Mouse (Mus musculus): ENCODE measurements around the gene Zfp839.

Zfp839 gene

DNA sequence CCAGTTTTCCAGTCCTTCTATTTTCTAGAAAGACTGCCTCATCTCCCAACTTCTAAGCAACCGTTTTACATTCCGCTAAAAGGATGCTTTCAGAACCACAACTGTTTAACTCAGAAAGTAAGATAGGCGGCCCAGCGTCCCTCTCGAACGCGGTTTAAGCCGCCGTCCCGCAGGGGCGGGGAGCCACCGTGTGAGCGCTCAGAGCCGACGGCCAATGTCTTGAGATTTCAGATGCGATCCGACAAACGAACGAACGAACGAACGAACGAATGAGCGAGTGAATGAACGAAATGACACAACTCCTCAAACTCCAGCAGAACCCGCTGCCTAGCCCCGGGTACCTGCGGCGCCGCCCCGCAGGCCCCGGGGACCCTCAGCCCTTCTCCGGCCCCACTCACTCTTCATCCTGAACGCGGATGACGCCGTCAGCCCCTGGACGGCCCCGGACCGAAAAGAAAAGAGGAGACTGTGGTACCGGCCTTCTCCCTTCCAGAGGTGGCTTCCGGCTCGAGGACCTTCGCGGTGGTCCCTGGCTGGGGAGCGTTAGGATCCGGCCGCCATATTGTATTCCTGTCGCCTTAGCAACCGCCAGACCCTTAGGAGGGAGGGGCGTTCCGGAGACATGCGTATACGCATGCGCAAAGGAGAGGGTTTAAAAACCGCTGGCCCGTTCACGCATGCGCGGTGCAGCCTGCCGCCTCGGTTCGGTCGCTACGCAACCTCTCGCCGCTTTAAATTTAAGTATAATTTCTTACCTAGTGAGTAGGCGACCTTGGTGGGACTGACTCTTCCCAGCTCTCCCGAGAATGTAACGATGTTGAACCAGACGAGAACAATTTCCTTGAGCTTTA lies 9.5 kb upstream of the Zfp839 start, which contains the start of gene Mok:
Gene Mok (minus strand): TSS at position 592 of the 851 bp plus-strand sequence.
- under 1% methylated on average over 71 of the region's 71 CpGs for WGBS

DNA sequence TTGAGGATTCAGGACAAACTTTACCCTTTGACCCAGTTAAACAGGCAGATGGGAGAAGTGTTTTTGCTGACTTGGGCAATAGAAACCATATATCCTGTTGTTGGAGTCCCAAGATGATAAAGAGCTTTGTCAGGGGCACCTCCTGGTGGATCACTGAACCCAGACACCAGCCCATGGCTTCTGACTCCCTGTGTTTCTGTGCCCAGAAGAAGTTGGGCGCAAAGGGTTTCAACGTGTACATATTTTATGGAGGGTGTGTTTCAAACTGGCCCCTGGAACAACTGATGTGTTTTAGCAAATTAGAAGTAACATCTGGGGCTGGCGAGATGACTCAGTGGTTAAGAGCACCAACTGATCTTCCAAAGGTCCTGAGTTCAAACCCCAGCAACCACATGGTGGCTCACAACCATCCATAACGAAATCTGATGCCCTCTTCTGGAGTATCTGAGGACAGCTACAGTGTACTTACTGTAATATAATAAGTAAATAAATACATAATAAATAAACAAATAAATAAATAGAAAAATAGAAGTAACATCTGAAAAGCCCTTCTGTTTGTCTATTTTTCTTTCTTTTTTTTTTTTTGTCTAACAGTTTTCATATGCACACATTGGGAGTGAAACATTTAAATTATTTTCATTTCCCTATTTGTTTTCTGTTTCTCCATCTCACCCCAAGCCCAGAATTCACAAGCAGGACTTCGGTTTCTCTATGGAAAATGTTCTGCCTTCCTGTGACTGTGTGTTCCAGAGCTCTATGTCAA lies 8.1 kb upstream of the Zfp839 start:
- 71% methylated on average over 5 of the region's 5 CpGs for WGBS

DNA sequence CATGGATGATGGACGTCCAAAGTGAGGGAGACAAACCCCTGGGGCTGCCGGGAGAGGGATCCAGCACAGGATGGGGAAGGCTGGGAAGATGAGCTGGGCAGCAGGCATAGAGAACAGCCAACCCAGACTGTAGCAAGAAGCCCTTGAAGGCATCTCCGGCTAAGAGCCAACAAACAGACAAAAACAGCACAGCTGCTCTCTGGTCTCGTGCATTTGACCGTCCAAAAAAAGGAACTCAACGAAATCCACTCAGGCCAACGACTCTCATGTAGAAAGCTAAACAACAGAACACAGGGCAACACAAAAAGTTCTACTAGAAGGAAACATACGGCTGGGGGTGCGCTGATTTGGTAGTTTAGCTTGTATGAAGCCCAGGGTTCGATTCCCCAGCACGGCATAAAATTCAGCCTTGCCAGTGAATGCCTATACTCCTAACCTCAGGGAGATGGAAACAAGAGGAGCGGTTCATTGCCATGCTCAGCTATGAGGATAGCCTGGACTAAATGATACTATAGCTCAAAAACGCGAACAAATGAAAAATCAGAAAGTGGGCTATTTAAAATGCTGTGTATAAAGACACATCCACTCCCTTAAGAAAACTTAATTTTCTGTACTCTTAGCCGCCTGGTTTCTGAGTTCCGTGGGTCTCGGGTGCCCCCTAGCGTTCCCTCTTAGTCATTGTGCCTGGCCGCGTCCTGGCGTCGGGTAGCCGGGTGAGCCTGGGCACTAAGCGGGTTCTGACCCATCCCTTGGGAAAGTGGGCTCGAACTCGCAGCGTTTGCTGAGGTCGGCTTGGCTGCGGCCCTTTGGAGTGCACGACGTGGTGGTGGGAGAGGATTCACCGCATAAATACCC lies 6.6 kb upstream of the Zfp839 start:
- WGBS: 19% methylated on average over 32 of the region's 32 CpGs

DNA sequence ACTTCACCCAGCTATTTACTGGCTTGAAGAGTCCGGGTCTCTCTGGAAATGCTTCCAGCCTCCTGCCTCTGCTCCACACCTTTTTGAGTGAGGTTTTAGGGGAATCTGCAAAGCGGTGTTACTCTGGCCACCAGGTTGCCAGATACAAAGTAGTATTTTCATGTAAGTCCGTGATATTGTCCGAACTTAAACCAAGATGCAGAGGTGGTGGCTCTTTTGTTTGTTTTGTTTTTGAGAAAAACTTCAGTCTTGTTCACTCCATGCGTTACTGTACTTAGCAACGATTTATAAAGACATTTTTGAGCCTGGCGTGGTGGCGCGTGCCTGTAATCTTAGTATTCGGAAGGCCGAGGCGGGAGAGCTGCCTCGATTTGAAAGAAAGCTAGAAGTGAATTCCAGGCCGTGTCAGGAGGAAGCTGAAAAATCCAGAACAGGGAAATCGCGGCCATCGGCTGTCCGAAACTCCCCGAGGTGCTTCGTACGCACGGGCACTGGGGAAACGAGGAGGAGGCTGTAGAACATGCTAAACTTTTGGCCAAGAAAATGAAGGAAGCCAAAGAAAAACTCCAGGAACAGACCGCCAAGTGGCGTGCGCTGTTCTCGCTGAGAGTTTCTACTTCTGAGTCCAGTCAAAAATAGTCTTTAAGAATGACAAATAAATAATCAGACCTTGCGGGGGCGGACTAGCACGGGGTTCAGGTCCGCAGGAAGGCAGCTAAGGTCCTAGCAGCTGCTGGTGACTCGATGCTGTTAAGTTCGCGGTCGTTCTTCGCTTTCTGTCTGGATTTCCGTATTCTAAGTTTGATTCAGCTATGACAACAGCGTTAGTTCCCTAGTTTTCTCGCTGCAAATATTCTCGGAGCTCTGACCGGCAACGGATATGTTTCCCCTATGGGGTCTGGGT lies 5.6 kb upstream of the Zfp839 start:
- 3% methylated on average over 42 of the region's 42 CpGs for WGBS

DNA sequence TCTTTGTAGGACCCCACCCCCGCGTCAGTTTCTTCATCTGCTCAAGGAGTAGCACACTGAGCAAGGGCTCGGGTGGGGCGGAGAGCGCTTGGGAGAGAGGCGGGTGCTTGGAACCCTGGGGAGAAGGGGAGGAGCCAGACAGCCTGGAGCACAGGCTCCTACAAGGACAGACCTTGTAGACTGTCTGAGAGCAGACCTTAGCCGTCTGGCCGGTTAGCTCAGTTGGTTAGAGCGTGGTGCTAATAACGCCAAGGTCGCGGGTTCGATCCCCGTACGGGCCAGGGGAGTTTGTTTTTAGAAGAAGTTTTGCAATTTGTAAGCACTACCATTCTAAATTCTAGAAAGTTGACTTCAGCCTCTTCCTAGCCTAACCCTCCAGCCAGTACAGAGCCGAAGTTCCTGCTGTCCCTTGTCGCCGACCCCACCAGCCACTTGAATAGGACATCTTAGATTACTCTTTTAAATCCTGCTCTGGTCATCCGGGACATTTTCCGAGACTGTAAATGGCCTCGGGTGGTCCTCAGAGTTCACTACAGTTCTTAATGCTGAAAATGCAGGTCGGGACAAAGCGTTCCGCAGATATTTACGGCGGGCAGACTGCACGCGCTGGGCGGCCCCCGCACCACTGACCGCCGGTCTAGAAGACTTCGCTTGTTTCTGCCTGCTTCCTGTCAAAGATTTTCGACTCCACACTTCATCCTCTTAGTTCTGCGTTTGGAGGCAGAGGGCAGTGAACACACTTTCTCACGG lies 4.7 kb upstream of the Zfp839 start:
- WGBS: 1% methylated on average over 36 of the region's 36 CpGs

DNA sequence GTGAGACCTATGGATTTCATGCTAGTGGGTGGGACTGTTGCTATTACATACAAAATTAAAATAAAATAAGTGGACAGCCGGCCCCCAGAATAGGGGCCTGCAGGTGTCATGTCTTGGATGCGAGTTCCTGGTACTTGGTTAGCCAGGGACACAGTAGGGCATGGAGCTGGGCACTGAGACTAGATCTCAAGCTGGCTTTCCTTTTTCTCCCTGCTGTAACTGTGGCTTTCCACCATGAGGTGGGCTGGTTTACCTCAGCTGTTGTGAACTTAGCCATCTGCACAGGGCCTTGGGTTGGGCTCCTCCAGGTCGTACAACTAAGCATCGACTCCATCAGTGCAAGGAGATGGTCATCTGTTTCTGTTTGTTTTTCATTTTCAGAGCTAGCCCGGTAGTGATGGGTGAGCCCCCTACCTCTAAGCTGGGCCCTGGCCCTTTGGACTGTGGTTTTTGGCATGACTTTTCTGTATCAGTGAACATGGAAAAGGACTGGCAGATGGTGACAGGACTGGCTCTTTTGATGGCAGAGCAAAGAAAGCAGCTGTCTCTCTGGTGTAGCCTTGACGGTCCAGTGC lies 3.8 kb upstream of the Zfp839 start:
- WGBS: 74% methylated on average over 6 of the region's 6 CpGs

DNA sequence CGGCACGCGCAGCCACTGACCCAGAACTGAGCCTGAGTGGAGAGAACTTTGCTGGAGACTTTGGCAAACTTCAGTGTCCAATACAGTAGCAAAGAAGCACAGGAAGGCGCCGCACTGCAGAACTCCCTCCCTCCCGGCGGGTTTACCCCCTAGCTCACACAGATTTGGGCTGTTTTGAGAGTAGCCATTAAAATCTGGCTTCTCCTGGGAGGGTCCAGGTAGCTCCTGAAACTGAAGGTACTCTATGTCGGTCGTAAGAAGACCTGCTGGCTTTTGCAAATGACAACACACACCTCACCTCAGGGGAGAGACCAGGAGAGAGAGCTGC lies 840 bp downstream of the Zfp839 start:
- WGBS: 14% methylated on average over 9 of the region's 9 CpGs

DNA sequence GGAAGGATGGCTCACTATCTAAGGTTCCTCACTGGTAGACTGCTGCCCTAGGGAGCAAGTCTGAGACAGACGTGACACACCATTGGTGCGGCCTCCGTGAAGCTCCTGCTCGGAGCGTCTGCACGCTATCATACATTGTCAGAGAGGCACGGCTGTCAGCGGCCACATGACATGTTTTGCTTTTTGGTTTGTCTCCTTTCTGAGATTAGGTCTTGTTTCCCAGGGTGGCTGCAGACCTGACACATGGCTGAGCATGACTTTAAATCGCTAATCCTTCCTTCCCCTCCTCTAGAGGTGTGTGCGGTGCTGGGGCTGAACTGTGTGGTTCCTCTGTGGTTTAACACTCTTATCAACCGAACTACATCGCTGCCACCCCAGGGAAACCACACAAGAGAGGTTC lies 1.4 kb downstream of the Zfp839 start:
- 77% methylated on average over 12 of the region's 12 CpGs for WGBS

DNA sequence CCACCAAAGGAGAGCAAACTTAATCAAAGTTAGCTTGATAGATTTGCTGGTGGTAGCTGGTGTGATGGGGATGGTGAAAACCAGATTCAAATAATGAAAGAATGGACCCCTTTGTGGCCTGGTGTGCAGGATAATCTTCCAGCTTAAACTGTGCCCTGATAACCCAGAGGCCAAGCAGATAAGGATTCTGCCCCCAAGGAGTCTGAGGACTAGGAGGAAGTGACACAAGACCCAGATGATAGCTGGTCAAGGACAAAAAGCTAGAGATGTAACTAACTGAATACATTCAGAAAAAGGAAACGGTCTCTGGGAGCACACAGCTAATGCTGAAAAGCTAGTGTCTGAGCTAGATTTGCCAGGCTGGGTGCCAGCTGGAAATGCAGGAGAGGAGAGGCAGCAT lies 1.9 kb downstream of the Zfp839 start:
- WGBS: 75% methylated on average over 1 of the region's 1 CpGs

DNA sequence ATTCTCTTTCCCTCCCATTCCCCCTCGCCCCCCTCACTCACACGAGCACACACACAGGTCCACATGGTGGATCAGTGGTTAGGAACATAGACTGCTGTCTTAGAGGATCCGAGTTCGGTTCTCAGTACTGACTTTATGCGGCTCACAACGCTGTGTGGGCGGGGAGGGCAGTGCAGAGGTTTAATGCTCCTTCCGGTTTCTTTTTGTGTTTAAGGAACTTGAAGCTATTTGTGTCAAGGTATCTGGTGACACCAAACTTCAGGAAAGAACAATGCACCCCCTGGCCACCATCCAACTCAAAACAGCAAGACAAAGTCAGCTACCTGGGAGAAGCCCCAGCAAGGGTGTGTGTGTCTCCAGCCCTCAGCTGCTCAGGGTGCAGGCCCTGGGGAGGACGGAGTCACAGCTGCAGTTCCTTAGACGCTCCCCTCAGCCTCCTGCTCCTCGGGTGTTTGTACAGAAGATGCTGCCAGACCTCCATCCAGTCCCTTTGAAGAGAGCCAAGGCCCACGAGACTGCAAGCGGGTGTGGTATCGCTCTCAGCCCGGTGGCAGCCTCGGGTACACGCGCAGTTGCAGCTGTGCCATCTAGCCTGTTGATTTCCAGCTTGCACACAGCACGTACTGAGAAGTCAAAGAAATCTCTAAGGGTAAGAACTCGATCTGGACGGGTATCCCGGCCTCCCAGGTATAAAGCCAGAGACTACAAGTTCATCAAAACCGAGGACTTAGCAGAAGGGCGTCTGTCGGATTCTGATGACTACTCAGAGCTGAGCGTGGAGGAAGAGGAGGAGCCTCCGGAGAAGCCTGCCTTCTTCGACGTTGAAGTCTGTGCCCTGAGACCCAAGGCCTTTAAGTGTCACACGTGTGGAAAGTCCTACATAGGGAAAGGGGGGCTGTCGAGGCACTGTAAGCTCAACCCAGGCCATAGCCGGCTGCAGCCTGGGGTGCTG lies 5.0 kb downstream of the Zfp839 start:
- 82% methylated on average over 32 of the region's 32 CpGs for WGBS

DNA sequence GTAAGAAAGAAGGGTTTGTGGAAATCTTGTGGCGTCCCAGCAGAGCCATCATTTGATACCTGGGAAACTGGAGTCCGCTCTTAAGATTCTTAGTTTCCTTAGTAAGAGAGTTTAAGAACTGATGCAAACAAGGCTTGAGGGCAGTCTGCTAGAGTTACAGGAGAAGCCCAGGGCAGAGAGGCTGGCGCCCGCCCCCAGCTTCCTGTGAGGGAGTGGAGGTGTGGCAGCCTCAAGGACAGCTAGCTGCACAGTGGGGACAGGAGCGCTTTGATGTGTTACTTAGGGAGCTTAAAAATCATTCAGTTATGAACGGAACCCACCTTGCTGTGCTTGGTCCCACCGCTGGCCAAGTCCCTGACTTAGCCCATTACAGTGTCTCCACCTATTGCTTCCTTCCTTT lies 7.1 kb downstream of the Zfp839 start:
- 78% methylated on average over 7 of the region's 7 CpGs for WGBS

DNA sequence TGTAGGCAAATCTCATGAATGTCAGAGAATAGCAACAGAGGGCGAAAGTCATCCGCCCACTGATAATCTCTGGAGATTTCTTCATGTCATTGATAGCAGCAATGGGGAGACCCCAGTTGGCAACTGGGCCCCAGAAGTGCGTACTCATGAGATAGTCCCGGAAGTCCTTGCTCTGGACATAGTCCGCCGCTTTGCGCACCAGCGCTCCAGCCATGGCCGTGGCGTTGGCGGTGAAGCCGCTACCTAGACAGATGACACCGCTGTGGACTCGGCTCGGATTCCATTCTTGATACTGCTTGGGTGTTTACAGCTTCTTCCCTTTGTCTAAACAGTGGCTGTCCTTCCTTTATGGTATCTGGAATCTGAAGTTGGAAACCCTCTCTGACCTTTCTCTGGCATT lies 8.6 kb downstream of the Zfp839 start:
- 96% methylated on average over 15 of the region's 15 CpGs for WGBS

DNA sequence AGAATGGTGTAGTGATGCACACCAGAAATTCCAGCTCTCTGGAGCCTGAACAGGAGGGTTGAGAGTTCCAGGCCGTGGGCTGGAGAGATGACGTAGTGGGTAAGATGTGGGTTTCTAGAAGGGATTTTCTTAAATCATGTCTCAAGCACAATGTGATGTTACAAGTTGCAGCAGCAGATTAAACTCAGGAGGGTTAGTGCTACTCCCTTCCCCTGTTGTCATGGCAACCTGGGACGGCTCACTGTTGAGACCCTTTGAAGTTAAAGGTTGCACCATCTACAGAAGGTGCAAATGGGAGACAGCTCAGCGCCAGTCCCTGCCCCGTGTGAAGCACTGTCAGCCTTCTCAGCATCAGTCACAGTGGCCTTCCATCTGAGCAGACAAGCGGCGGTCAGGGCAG lies 11.2 kb downstream of the Zfp839 start:
- WGBS: 54% methylated on average over 7 of the region's 7 CpGs

DNA sequence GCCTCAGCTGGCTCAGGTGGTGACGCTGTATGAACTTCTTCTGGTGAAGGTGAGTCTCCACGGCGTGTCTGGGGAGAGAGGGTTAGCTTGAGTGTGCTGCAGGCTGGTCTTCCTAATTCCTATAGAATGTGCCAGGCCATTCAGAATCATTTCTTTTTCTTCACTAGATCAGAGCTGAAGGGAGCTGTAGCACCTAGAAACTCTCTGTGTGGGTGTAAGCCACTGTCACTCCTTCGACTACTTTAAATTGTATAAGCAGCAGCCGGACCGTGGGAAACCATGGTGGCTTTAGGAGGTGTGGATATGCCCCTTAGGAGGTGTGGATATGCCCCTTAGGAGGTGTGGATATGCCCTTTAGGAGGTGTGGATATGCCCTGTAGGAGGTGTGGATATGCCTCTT lies 14.0 kb downstream of the Zfp839 start:
- WGBS: 59% methylated on average over 6 of the region's 6 CpGs

DNA sequence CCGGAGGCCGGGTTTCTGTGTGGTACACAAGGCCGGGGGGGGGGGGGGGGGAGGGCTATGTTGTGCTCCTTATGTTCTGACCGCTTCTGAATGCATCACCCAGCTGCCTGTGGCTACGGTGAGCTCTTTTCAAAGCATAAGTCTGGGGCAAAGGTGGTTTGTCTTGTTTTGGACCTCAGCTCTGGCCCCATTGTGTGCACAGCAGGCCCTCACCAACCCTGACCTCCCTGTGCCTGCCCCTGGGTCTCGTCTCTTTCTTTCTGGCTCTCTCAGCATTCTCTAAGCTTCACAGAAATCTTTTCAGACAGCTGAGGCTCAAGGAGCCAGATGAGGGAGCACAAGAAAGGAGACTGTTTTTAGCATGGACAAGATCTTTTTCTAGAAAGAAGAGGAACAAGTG lies 15.5 kb downstream of the Zfp839 start:
- 31% methylated on average over 6 of the region's 6 CpGs for WGBS

DNA sequence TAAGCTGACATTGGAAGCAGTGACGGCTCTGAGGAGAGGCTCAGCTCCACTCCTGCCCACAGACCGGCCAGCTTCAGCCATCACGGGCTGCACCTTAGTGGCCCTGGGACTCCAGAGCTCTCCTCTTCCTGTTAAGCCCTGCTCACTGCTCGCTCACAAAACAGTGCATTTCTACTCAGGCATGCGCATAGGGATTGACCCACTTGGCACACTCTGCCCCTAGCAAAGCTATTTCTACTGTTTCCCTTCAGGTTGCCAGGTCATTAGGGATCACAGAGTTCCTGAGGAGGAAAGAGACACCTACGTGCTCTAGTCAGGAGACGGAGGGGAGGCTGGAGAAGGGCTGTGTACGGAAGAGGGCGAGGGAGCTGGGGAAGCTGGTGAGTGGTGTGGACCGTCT lies 15.9 kb downstream of the Zfp839 start:
- 46% methylated on average over 10 of the region's 10 CpGs for WGBS

DNA sequence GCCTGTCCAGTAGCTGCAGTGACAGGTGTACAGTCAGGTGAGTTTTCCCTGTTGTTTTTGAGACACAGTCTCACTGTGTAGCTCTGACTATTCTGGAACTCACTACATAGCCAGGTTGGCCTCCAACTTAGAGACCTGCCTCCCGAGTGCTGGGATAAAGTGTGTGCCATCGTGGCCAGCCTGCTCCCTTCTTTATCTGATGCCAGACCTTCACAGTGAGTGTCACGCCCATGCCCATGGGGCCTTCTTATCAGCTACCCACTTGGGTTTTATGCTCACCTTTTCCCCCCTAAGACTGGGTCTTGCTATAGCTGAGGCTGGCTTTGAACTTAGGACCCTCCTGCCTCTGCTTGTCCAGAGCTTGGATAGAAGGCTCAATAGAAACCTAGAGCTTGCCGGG lies 20.1 kb downstream of the Zfp839 start:
- 92% methylated on average over 4 of the region's 4 CpGs for WGBS

DNA sequence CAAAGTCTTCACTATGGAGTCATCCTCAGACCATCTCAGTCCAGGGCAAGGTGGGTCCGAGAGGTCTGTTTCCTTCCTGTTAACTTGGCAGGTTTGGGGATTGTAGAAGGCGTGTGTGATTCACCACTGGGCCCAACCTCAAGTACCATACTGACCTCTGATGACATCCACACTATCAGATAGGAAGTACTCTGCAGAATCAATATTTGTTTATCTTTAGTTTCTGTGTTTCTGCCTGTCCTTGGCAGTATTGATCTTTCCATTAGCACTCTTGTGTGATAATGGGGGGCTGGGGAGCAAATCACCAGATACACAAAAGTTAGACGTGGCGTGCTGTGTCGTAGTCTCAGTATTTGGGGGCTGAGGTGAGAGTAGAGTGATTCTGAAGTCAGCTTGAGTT lies 21.2 kb downstream of the Zfp839 start:
- 96% methylated on average over 5 of the region's 5 CpGs for WGBS

DNA sequence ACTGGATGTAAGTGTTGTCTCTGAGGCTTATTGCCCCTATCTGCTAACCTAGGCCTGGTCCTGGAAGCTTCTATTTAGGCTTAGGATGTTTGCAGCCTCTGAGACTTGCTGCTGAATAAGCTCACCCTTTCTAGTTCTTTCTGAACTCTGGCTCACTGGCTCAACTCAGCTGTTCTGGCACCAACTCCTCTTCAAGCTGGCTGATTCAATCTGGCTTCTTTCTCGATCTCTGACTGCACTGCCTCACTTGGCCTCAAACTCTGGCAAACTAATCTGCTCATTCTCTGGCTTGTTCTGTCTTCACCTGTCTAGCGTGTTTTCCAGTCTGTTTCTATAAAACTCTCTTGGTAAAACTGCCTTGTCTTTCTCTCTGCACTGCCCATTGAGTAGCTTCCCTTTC lies 25.3 kb downstream of the Zfp839 start:
- WGBS: 67% methylated on average over 2 of the region's 2 CpGs

Data from cerebral cortex, adult 2 months (tissue).